Mouse (Mus musculus) lung, postnatal 0 days (tissue): ENCODE measurements around the gene Gpank1. TPM values are rescaled to one million over a fixed set of nuclear protein-coding genes. Genes with fewer than 3 reads are reported as not detected.

Experiments used
- ATAC-seq: fragments of 200-750 bp; cut with Nextera tagmentation; 2 replicates; pipeline ENCODE4 v1.8.0; 2017; ENCODE audit warnings: moderate library complexity
- DNase-seq: peaks from one replicate; pipeline ENCODE4 v3.0.0-alpha.2; 2016; ENCODE audit warnings: low spot score
- H3K27ac ChIP-seq: fragments of 300-500 bp; sonication (generic); 2 replicates; pipeline ENCODE4 v1.5.1; 2014; ENCODE audit warnings: antibody characterized with exemption, mild to moderate bottlenecking, low read length, mixed read lengths
- H3K27me3 ChIP-seq: fragments of 300-500 bp; sonication (generic); replicated peaks from 2 replicates; pipeline ENCODE4 v1.6.1; 2014; ENCODE audit warnings: low read length, mixed read lengths; ENCODE audit not compliant: insufficient read depth
- H3K36me3 ChIP-seq: fragments of 300-500 bp; sonication (generic); 2 replicates; pipeline ENCODE4 v1.6.1; 2014; ENCODE audit warnings: low read length, mixed read lengths; ENCODE audit not compliant: insufficient read depth
- H3K4me1 ChIP-seq: fragments of 300-500 bp; sonication (generic); 2 replicates; pipeline ENCODE4 v1.6.1; 2014; ENCODE audit warnings: antibody characterized with exemption, low read depth, low read length, mixed read lengths; ENCODE audit not compliant: insufficient read depth
- H3K4me2 ChIP-seq: fragments of 300-500 bp; sonication (generic); replicated peaks from 2 replicates; pipeline ENCODE4 v1.6.1; 2014; ENCODE audit warnings: low read depth, mild to moderate bottlenecking, low read length, moderate library complexity, mixed read lengths
- H3K4me3 ChIP-seq: fragments of 300-500 bp; sonication (generic); 2 replicates; pipeline ENCODE4 v1.5.1; 2014; ENCODE audit warnings: low read depth, low read length
- H3K9ac ChIP-seq: fragments of 300-500 bp; sonication (generic); replicated peaks from 2 replicates; pipeline ENCODE4 v1.6.1; 2014; ENCODE audit warnings: low read depth, mild to moderate bottlenecking
- H3K9me3 ChIP-seq: fragments of 300-500 bp; sonication (generic); 2 replicates; pipeline ENCODE4 v1.6.1; 2016; ENCODE audit warnings: low read length, mixed read lengths
- CTCF ChIP-seq: IDR thresholded peaks from 2 replicates; pipeline ENCODE4 v1.5.1; 2016; ENCODE audit warnings: antibody characterized with exemption, mild to moderate bottlenecking
- EP300 ChIP-seq: IDR thresholded peaks from 2 replicates; pipeline ENCODE4 v1.6.1; 2016; ENCODE audit warnings: antibody characterized with exemption, mild to moderate bottlenecking, control low read depth
- WGBS: fragments of 180-500 bp; shearing (Covaris S2); extraction: QIAGEN DNeasy Blood & Tissue Kit; methylation state at CpG from one replicate; pipeline ENCODE4 v1.1.7; 2014; 5-methylcytosine and 5-hydroxymethylcytosine counted together
- polyA plus RNA-seq: library from polyadenylated mRNA; unstranded; fragments of >200 nt; fragmentation: Nextera tagmentation; extraction: Ambion mirVana; gene quantifications from 2 replicates; pipeline ENCODE4 v1.2.1, GENCODE M21; 2015

The Gpank1 gene
- polyA plus RNA-seq, 1 experiment from 2014 or later: 18.5 TPM

GRCm38 (mm10) chr17:35172445-35173234 is 51.4 kb downstream of the Gpank1 start:
- no peaks in the 10 kb centered on the region for H3K9me3 ChIP-seq
- no peaks in the 10 kb centered on the region for H3K4me1 ChIP-seq
- no peak for ATAC-seq
- no peak overlapping the region for H3K4me2 ChIP-seq
- no peaks in the 10 kb centered on the region for H3K36me3 ChIP-seq
- no peak overlapping the region for H3K27ac ChIP-seq
- 61% methylated on average over 11 of the region's 11 CpGs for WGBS
- TF ChIP-seq CTCF: no peak
- TF ChIP-seq EP300: no peak
- DNase-seq: no peak
- H3K9ac ChIP-seq: no peak overlapping the region
- H3K4me3 ChIP-seq: no peak overlapping the region
- H3K27me3 ChIP-seq: no peaks in the 10 kb centered on the region

GRCm38 (mm10) chr17:35173329-35173728 is 52.1 kb downstream of the Gpank1 start:
- no peak for ATAC-seq
- WGBS: 49% methylated on average over 3 of the region's 3 CpGs
- Histone ChIP-seq H3K36me3 (no peaks in the 10 kb centered on the region), H3K27ac (no peak overlapping the region), H3K27me3 (no peaks in the 10 kb centered on the region), H3K9me3 (no peaks in the 10 kb centered on the region), H3K4me2 (no peak overlapping the region), H3K4me1 (no peaks in the 10 kb centered on the region), H3K4me3 (no peak overlapping the region), H3K9ac (no peak overlapping the region)
- TF ChIP-seq EP300 (no peak), CTCF (no peak)
- no peak for DNase-seq

Other genes with a start within 250 kb of the Gpank1 start
- gene Zbtb12, start 242.0 kb upstream of the Gpank1 start, polyA plus RNA-seq: 0.89 and 0.99 TPM in 2 replicates
- gene Gm20547, start 239.4 kb upstream of the Gpank1 start, polyA plus RNA-seq: not detected in 2 replicates
- 11.7 and 13.6 TPM in 2 replicates for gene C2, start 223.2 kb upstream of the Gpank1 start, polyA plus RNA-seq
- 28.7 and 35.6 TPM in 2 replicates for gene Ehmt2, start 223.0 kb upstream of the Gpank1 start, polyA plus RNA-seq
- 7.0 and 7.3 TPM in 2 replicates for gene Slc44a4, start 207.0 kb upstream of the Gpank1 start, polyA plus RNA-seq
- gene Neu1, start 190.2 kb upstream of the Gpank1 start, polyA plus RNA-seq: 31.9 and 34.2 TPM in 2 replicates
- 0.35 and 0.50 TPM in 2 replicates for gene Hspa1b, start 162.2 kb upstream of the Gpank1 start, polyA plus RNA-seq
- not detected in 2 replicates for gene Gm20481, start 151.5 kb upstream of the Gpank1 start, polyA plus RNA-seq
- 8.2 and 11.9 TPM in 2 replicates for gene Hspa1a, start 149.3 kb upstream of the Gpank1 start, polyA plus RNA-seq
- 0.70 and 0.79 TPM in 2 replicates for gene Hspa1l, start 148.8 kb upstream of the Gpank1 start, polyA plus RNA-seq
- gene Lsm2, start 139.6 kb upstream of the Gpank1 start, polyA plus RNA-seq: 47.3 and 55.4 TPM in 2 replicates
- gene Vars, start 120.5 kb upstream of the Gpank1 start, polyA plus RNA-seq: 24.6 and 24.7 TPM in 2 replicates
- 0.30 and 0.36 TPM in 2 replicates for gene Vwa7, start 104.9 kb upstream of the Gpank1 start, polyA plus RNA-seq
- 1.7 TPM in 2 replicates for gene Sapcd1, start 93.4 kb upstream of the Gpank1 start, polyA plus RNA-seq
- gene Msh5, start 74.7 kb upstream of the Gpank1 start, polyA plus RNA-seq: 1.8 and 2.4 TPM in 2 replicates
- gene Clic1, start 71.5 kb upstream of the Gpank1 start, polyA plus RNA-seq: 343 and 355 TPM in 2 replicates
- gene Ddah2, start 62.4 kb upstream of the Gpank1 start, polyA plus RNA-seq: 238 and 247 TPM in 2 replicates
- gene Ly6g6c, start 56.1 kb upstream of the Gpank1 start, polyA plus RNA-seq: 3.5 and 4.9 TPM in 2 replicates
- gene Mpig6b, start 55.3 kb upstream of the Gpank1 start, polyA plus RNA-seq: 2.1 and 2.3 TPM in 2 replicates
- 2.8 and 3.1 TPM in 2 replicates for gene Ly6g6e, start 44.6 kb upstream of the Gpank1 start, polyA plus RNA-seq
- 14.4 and 14.7 TPM in 2 replicates for gene Ly6g6d, start 43.4 kb upstream of the Gpank1 start, polyA plus RNA-seq
- 0.71 and 0.74 TPM in 2 replicates for gene Ly6g6f, start 35.8 kb upstream of the Gpank1 start, polyA plus RNA-seq
- gene Abhd16a, start 32.2 kb upstream of the Gpank1 start, polyA plus RNA-seq: 104 and 111 TPM in 2 replicates
- gene Ly6g5c, start 13.2 kb upstream of the Gpank1 start, polyA plus RNA-seq: not detected in 2 replicates
- 0.60 and 0.69 TPM in 2 replicates for gene Ly6g5b, start 6.0 kb upstream of the Gpank1 start, polyA plus RNA-seq
- gene Csnk2b, start 598 bp downstream of the Gpank1 start, polyA plus RNA-seq: 203 and 207 TPM in 2 replicates
- gene D17H6S53E, start 4.9 kb downstream of the Gpank1 start, polyA plus RNA-seq: 14.4 and 16.3 TPM in 2 replicates
- gene Apom, start 10.6 kb downstream of the Gpank1 start, polyA plus RNA-seq: 0.19 and 0.27 TPM in 2 replicates
- 34.8 and 35.8 TPM in 2 replicates for gene Bag6, start 13.7 kb downstream of the Gpank1 start, polyA plus RNA-seq
- 74.1 and 86.0 TPM in 2 replicates for gene Prrc2a, start 43.4 kb downstream of the Gpank1 start, polyA plus RNA-seq
- gene Aif1, start 54.6 kb downstream of the Gpank1 start, polyA plus RNA-seq: 9.9 and 10.3 TPM in 2 replicates
- gene Lst1, start 67.0 kb downstream of the Gpank1 start, polyA plus RNA-seq: 24.8 and 27.5 TPM in 2 replicates
- 2.3 and 3.0 TPM in 2 replicates for gene Ltb, start 73.0 kb downstream of the Gpank1 start, polyA plus RNA-seq
- 0.95 and 3.7 TPM in 2 replicates for gene Tnf, start 80.6 kb downstream of the Gpank1 start, polyA plus RNA-seq
- gene Lta, start 83.9 kb downstream of the Gpank1 start, polyA plus RNA-seq: 0.11 TPM in 1 of 2 replicates, not detected in the other
- gene Gm16181, start 99.4 kb downstream of the Gpank1 start, polyA plus RNA-seq: 0.60 TPM in 1 of 2 replicates, not detected in the other
- gene Atp6v1g2, start 112.2 kb downstream of the Gpank1 start, polyA plus RNA-seq: 4.7 and 6.1 TPM in 2 replicates
- 11.2 and 12.2 TPM in 2 replicates for gene Nfkbil1, start 114.3 kb downstream of the Gpank1 start, polyA plus RNA-seq
- gene Ddx39b, start 120.3 kb downstream of the Gpank1 start, polyA plus RNA-seq: 161 and 170 TPM in 2 replicates
- gene H2-D1, start 141.3 kb downstream of the Gpank1 start, polyA plus RNA-seq: 530 and 579 TPM in 2 replicates
- gene H2-Q1, start 198.9 kb downstream of the Gpank1 start, polyA plus RNA-seq: 0.11 and 0.19 TPM in 2 replicates
- gene H2-Q2, start 220.8 kb downstream of the Gpank1 start, polyA plus RNA-seq: 10.3 and 10.4 TPM in 2 replicates